ENCODE assay signal across 9 mouse cellular contexts in the genomic region with DNA sequence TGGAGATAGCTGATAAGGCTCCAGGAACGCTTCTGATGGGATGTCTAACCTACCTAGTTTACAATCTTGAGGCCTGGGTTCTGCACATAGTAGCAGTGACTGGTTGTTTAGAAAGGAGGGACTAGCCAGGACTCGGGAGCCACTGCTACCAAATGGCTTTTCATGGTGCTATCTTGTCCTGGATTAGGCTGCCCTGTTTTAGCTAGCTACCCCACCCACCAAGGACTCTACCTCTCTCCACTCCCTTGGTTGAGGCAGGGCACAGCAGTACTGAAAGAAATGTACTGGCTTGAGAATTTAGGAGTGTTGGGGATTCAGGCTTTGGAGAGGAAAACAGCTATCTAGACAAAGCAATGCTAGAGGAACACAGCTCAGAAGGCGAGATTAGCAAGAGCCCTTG. TPM values are rescaled to one million over a fixed set of nuclear protein-coding genes. Genes with fewer than 3 reads are reported as not detected.
A peak's percentile ranks its signal among the peaks of the same experiment; 100 is the strongest.
DNase-seq lines count a peak whose midpoint lies in the region; ATAC-seq and TF ChIP-seq lines count a peak whose summit lies in the region.
"Had no signal": no experiment of that assay in that cellular context is flagged by ENCODE, and none has a peak within 500 bp of the region (broad histone marks: within the 10 kb centered on the region; RNA-seq: fewer than 3 reads in every experiment).

No protein-coding gene starts in this region.

- H3K4me2 ChIP-seq in forebrain, embryonic 13.5 days: no peak overlapping the region
- H3K4me2 ChIP-seq in liver, embryonic 13.5 days: peak overlapping the region; percentile 14; the same call in 1 of the 2 replicates
- H3K4me2 ChIP-seq in stomach, postnatal 0 days (replicated peaks; ENCODE audit: low read depth): peak overlapping the region; percentile 65

- no peak for ATAC-seq in forebrain, embryonic 13.5 days
- ATAC-seq in megakaryocyte, adult 5-6 weeks (ENCODE audit: poor library complexity, severe bottlenecking): no peak
- ATAC-seq in liver, embryonic 13.5 days (ENCODE audit: low read depth): no peak
- ATAC-seq in stomach, postnatal 0 days (ENCODE audit: low FRiP score, low TSS enrichment): no peak
- no peak for ATAC-seq in activated CD4-positive, CD25-positive, alpha-beta regulatory T cell, adult 4 months

- H3K27me3 ChIP-seq in forebrain, embryonic 10.5 days (ENCODE audit: poor library complexity, severe bottlenecking): peaks cover 9% of the 10 kb centered on the region
- H3K27me3 ChIP-seq in forebrain, embryonic 13.5 days: no peaks in the 10 kb centered on the region; the same call in 1 of the 2 replicates
- H3K27me3 ChIP-seq in megakaryocyte, embryonic 14.5 days (replicated peaks): peaks cover 53% of the 10 kb centered on the region
- peaks cover 31% of the 10 kb centered on the region for H3K27me3 ChIP-seq in liver, embryonic 13.5 days
- no peaks in the 10 kb centered on the region for H3K27me3 ChIP-seq in stomach, postnatal 0 days (ENCODE audit: control insufficient read depth, insufficient read depth, low read length)

- H3K4me3 ChIP-seq in forebrain, embryonic 10.5 days: peak overlapping the region; percentile 59
- no peak overlapping the region for H3K4me3 ChIP-seq in forebrain, embryonic 13.5 days
- H3K4me3 ChIP-seq in megakaryocyte, embryonic 14.5 days (replicated peaks): peak overlapping the region; percentile 39
- H3K4me3 ChIP-seq in liver, embryonic 13.5 days (replicated peaks): peak overlapping the region; percentile 47
- peak overlapping the region; percentile 51 for H3K4me3 ChIP-seq in stomach, postnatal 0 days (ENCODE audit: low read depth, low read length)

- TF ChIP-seq EP300 in stomach, postnatal 0 days (optimal IDR thresholded peaks at IDR 0.05): no peak

- H3K27ac ChIP-seq in forebrain, embryonic 10.5 days: 0 out of 2 replicates have a peak overlapping the region, but pooled peaks have one; percentile 5
- no peak overlapping the region for H3K27ac ChIP-seq in forebrain, embryonic 13.5 days
- no peak overlapping the region for H3K27ac ChIP-seq in liver, embryonic 13.5 days
- H3K27ac ChIP-seq in stomach, postnatal 0 days (replicated peaks): peak overlapping the region; percentile 4; the same call in 1 of the 2 replicates

- 72% methylated on average over 3 of the region's 3 CpGs for WGBS in forebrain, embryonic 10.5 days
- 69% methylated on average over 3 of the region's 3 CpGs for WGBS in forebrain, embryonic 13.5 days
- 30% methylated on average over 3 of the region's 3 CpGs for WGBS in liver, embryonic 13.5 days (ENCODE audit: insufficient replicate concordance)
- 59% methylated on average over 3 of the region's 3 CpGs for WGBS in stomach, postnatal 0 days

- 0 out of 2 replicates have a peak, but pooled peaks cover 5% of the 10 kb centered on the region for H3K36me3 ChIP-seq in forebrain, embryonic 10.5 days (replicated peaks)
- no peaks in the 10 kb centered on the region for H3K36me3 ChIP-seq in forebrain, embryonic 13.5 days (ENCODE audit: poor library complexity, severe bottlenecking)
- no peaks in the 10 kb centered on the region for H3K36me3 ChIP-seq in megakaryocyte, embryonic 14.5 days (replicated peaks; ENCODE audit: low read length)
- H3K36me3 ChIP-seq in liver, embryonic 13.5 days: no peaks in the 10 kb centered on the region
- H3K36me3 ChIP-seq in stomach, postnatal 0 days (ENCODE audit: control insufficient read depth, insufficient read depth, low read length): no peaks in the 10 kb centered on the region

- TF ChIP-seq CTCF in stomach, postnatal 0 days (IDR thresholded peaks at IDR 0.05; ENCODE audit: low read depth): no peak

- no peaks in the 10 kb centered on the region for H3K9me3 ChIP-seq in forebrain, embryonic 10.5 days
- H3K9me3 ChIP-seq in forebrain, embryonic 13.5 days (replicated peaks): no peaks in the 10 kb centered on the region
- H3K9me3 ChIP-seq in megakaryocyte, embryonic 14.5 days: no peaks in the 10 kb centered on the region
- H3K9me3 ChIP-seq in liver, embryonic 13.5 days (replicated peaks): no peaks in the 10 kb centered on the region
- H3K9me3 ChIP-seq in stomach, postnatal 0 days (ENCODE audit: control insufficient read depth, low read length): no peaks in the 10 kb centered on the region

- H3K4me1 ChIP-seq in forebrain, embryonic 10.5 days: peaks cover 50% of the 10 kb centered on the region
- peaks cover 8% of the 10 kb centered on the region for H3K4me1 ChIP-seq in forebrain, embryonic 13.5 days
- peaks cover 17% of the 10 kb centered on the region for H3K4me1 ChIP-seq in megakaryocyte, embryonic 14.5 days
- no peaks in the 10 kb centered on the region for H3K4me1 ChIP-seq in liver, embryonic 13.5 days (replicated peaks)
- H3K4me1 ChIP-seq in stomach, postnatal 0 days (replicated peaks; ENCODE audit: control insufficient read depth, insufficient read depth): no peaks in the 10 kb centered on the region

- H3K9ac ChIP-seq in forebrain, embryonic 13.5 days: no peak overlapping the region
- H3K9ac ChIP-seq in liver, embryonic 13.5 days: no peak overlapping the region; the same call in 1 of the 2 replicates
- H3K9ac ChIP-seq in stomach, postnatal 0 days (ENCODE audit: low read length): peak overlapping the region; percentile 48; the same call in 1 of the 2 replicates

- no peak for DNase-seq in forebrain, embryonic 10.5 days (ENCODE audit: extremely low spot score, low spot score)
- no peak for DNase-seq in liver, embryonic 13.5 days
- no peak for DNase-seq in stomach, postnatal 0 days (ENCODE audit: low spot score)
- DNase-seq in cerebellum, postnatal 14 days: no peak

RNA-seq across cellular contexts. Expression of gene C9, which starts 57.0 kb away (rescaled TPM):
- polyA plus RNA-seq in forebrain, embryonic 10.5 days (2016; fragmentation: Nextera tagmentation; extraction: Ambion mirVana): not detected in 2 replicates
- polyA plus RNA-seq in forebrain, embryonic 13.5 days (2015; fragmentation: Nextera tagmentation; extraction: Ambion mirVana): not detected in 2 replicates
- polyA plus RNA-seq in megakaryocyte, embryonic 14.5 days (2012; ENCODE audit: insufficient read depth, low replicate concordance): not detected in 2 replicates
- not detected in 2 replicates for total RNA-seq in megakaryocyte, adult 5-6 weeks (2015)
- not detected in 2 replicates for total RNA-seq in megakaryocyte, adult 5-6 weeks (2017)
- 0.50 and 0.71 TPM in 2 replicates for polyA plus RNA-seq in liver, embryonic 13.5 days (2015; fragmentation: Nextera tagmentation; extraction: Ambion mirVana)
- not detected in 2 replicates for polyA plus RNA-seq in stomach, postnatal 0 days (2015; fragmentation: Nextera tagmentation; extraction: Ambion mirVana)
- not detected for polyA plus RNA-seq in activated CD4-positive, CD25-positive, alpha-beta regulatory T cell, adult 4 months (2017; shearing (Covaris generic))
- total RNA-seq: left cerebral cortex, postnatal 36 days had no signal

Comparison
In these comparisons a context has a peak if more than half of its experiments do, and no peak if none do; other contexts are left out.
1. H3K27ac ChIP-seq: peak in forebrain, embryonic 10.5 days (single experiment) and stomach, postnatal 0 days (single experiment); none in forebrain, embryonic 13.5 days (single experiment) and liver, embryonic 13.5 days (single experiment).